Mouse (Mus musculus) cerebellum, adult 2 months (tissue): Measurements from ENCODE around the gene Ebi3. TPM values are rescaled to one million over a fixed set of nuclear protein-coding genes. Genes with fewer than 3 reads are reported as not detected.

Experiments used
- DNase-seq, 2 experiments: peaks; one replicate each; pipeline ENCODE4 v3.0.0; 2021
- H3K27ac ChIP-seq: fragments of 200-500 bp; 2 replicates; pipeline ENCODE4 v1.5.1; 2012; ENCODE audit warnings: low read length, control low read depth, inconsistent platforms; ENCODE audit not compliant: insufficient read depth
- H3K27me3 ChIP-seq: fragments of 200-500 bp; 2 replicates; pipeline ENCODE4 v1.6.1; 2012; ENCODE audit warnings: inconsistent platforms, mild to moderate bottlenecking, low read length, moderate library complexity; ENCODE audit not compliant: control insufficient read depth, insufficient read depth
- H3K4me1 ChIP-seq: fragments of 200-500 bp; 2 replicates; pipeline ENCODE4 v1.6.1; 2011; ENCODE audit warnings: low read length; ENCODE audit not compliant: control insufficient read depth, insufficient read depth
- H3K4me3 ChIP-seq: fragments of 200-500 bp; replicated peaks from 2 replicates; pipeline ENCODE3; 2011; ENCODE audit warnings: mild to moderate bottlenecking, low read depth, low read length, control low read depth; ENCODE audit not compliant: insufficient read depth
- CTCF ChIP-seq: fragments of 200-500 bp; IDR thresholded peaks from 2 replicates; pipeline ENCODE4 v1.5.1; 2011; ENCODE audit warnings: low read depth, mild to moderate bottlenecking, control low read depth, low read length, moderate library complexity, borderline replicate concordance; ENCODE audit not compliant: insufficient read depth
- POLR2A ChIP-seq: fragments of 200-500 bp; IDR thresholded peaks from 2 replicates; pipeline ENCODE4 v1.6.1; 2011; ENCODE audit warnings: low read length, control low read depth, borderline replicate concordance; ENCODE audit not compliant: insufficient read depth
- whole genome bisulfite sequencing: fragments of 180-500 bp; shearing (Covaris S2); methylation state at CpG from one replicate; pipeline ENCODE4 v1.1.7; 2018; 5-methylcytosine and 5-hydroxymethylcytosine counted together
- polyA plus RNA-seq: library from polyadenylated mRNA; depleted of rRNA; stranded (reverse); fragments of >200 nt; gene quantifications from 2 replicates; pipeline ENCODE4 v1.2.3, GENCODE M21; 2012

The Ebi3 gene
- polyA plus RNA-seq, 1 experiment = 1.00 TPM

DNA sequence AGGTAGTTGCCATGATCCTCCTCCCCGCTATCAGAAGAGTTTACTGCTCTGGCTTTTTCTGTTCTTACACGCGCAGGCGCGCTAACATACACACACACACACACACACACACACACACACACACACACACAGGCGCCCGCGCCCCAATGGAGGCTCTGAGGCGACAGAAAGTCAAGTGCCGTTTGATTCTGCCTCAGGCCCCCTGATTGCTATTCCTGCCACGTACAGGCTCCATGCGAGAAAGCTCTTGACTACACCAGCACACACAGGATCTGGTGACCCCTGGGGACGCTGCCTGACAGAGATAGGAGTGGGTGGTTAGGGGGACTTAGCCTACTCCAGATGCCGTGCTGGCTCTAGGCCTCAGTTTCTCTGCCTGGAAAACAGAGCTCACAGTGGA, 17.1 kb downstream of the Ebi3 start:
- H3K27me3 ChIP-seq = no peaks in the 10 kb centered on the region
- WGBS = 47% methylated on average over 14 of the region's 14 CpGs
- H3K4me1 ChIP-seq = peaks cover 36% of the 10 kb centered on the region
- H3K4me3 ChIP-seq = no peak overlapping the region
- H3K27ac ChIP-seq = no peak overlapping the region
- no peak for TF ChIP-seq POLR2A
- no peak for DNase-seq

DNA sequence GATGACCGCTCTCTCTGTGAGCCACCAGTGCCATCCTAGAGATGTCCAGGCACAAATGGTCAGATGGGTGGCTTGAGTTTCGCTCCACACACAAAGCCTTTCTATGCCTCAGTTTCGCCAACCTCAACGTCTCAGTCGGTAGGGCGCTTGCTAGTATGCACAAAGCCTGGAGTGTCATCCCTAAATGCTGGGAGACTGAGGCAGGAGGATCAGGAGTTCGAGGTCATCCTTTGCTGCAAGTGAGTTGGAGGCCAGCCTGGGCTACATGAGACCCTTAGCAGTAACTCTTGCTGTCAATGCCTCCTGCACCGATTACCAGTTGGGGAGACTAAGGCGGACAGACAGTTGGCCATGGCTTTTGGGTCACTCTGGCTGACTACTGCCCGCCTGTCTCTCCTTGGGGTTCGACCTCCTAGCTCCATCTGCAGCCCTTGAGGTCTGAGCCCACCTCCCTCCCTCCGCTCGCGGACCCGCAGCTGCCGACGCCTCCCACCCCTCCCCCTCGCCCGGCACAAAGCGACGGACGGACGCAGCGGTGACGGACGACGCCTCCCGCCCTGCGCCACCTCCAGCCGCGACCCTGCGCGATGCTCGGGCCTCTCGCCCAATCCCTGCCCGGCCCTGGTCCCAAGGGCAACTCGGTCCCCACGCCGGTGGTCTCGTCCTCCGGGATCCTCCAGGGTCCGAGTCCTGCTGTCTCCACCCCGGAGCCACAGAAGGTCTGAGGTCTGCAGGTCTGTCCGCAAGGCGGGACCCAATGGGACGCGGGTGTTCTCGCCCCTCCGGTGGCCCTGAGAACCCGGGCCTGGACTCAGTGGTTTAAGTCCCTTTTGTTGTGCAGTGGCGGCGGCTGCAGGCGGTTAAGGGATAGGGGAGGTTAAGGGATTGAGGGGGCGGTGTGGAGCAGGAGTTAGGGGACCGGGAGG, 17.8 kb downstream of the Ebi3 start, which contains the start of gene Shd:
Gene Shd, plus strand, starts transcription at position 502 of the 926 bp plus-strand sequence.
- peak within 1 kb of the TSS; percentile 77 for H3K4me3 ChIP-seq
- 7% methylated on average over 55 of the region's 55 CpGs for WGBS
- TF ChIP-seq POLR2A (peak; percentile 46; the same call in 1 of the 2 replicates), CTCF (no peak)
- peak within 1 kb of the TSS; percentile 51 for H3K27ac ChIP-seq
- peaks cover 36% of the 10 kb centered on the region for H3K4me1 ChIP-seq
- DNase-seq = peak; percentile 71 to 79
- no peaks in the 10 kb centered on the region for H3K27me3 ChIP-seq

DNA sequence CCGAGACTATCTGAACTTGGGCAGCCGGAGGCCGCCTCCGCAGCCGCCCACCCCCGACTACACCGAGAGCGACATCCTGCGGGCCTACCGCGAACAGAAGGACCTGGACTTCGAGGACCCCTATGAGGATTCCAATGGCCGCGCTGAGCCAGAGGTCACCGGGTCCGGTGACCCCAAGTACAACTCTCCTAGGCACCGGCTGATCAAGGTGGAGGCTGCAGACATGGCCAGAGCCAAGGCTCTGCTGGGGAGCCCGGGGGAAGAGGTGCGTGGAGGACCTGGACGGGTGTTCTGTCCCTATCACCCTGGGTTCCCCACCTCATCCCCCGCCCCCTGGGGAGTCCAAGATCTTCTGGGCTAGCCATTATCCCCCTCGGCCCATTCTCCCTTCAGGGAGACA, 19.0 kb downstream of the Ebi3 start:
- DNase-seq = no peak
- WGBS = 29% methylated on average over 22 of the region's 22 CpGs
- peak overlapping the region; percentile 77 for H3K4me3 ChIP-seq
- H3K27ac ChIP-seq = no peak overlapping the region
- TF ChIP-seq POLR2A (no peak), CTCF (no peak)
- H3K4me1 ChIP-seq = peaks cover 34% of the 10 kb centered on the region
- no peaks in the 10 kb centered on the region for H3K27me3 ChIP-seq

DNA sequence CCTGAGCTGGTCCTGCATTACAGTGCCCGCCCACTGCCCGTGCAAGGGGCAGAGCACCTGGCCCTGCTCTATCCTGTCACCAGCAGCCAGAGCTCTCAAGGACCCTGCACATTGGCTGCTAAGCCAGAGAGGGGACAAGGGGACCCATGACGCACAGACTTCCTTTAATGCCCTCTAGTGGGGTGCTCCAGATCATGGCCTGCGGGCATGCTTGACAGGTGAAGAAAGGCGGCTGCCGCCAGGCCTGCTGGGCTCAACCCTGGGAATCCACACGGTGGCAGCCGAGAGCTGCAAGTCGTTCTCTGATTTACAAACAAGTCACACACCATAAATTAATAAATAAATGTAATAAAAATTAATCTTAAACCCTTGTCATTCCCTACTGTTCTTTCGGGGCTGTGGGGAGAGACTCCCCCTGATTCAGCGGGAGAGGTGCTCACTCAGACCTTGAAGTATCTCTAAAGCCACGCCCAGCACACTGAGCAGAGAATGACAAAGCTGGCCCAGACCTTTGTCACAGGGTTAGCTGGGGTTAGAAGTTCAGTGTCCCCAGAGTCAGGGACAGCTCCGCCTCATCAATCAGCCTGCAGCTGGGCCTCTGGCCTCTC, 23.9 kb downstream of the Ebi3 start:
- WGBS = 20% methylated on average over 13 of the region's 13 CpGs
- Histone ChIP-seq H3K27ac (no peak overlapping the region), H3K27me3 (no peaks in the 10 kb centered on the region), H3K4me1 (peaks cover 5% of the 10 kb centered on the region; the same call in 1 of the 2 replicates), H3K4me3 (no peak overlapping the region)
- peak; percentile 83 to 88 for DNase-seq
- TF ChIP-seq CTCF = peak; percentile 85
- TF ChIP-seq POLR2A = 0 out of 2 replicates have a peak, but pooled peaks have one; percentile 12

DNA sequence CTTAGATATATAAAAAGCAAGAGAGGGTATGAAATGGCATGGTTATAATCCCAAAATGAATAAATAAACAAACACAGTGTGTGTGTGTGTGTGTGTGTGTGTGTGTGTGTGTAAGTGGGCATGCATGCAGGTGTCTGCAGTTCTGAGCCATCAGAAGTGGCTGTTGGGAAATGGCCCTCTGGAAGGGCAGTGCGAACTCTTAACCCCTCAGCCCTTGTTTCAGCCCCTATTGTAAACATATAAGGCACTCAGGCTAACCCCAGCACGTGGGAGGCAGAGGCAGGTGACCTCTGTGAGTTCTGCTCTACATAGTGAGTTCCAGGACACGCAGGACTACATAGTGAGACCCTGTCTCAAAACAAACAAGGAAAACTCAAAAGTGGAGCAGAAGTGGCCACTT, 24.9 kb downstream of the Ebi3 start:
- no peak overlapping the region for H3K27ac ChIP-seq
- no peaks in the 10 kb centered on the region for H3K27me3 ChIP-seq
- no peaks in the 10 kb centered on the region; the same call in 1 of the 2 replicates for H3K4me1 ChIP-seq
- no peak overlapping the region for H3K4me3 ChIP-seq
- TF ChIP-seq POLR2A (no peak), CTCF (no peak)
- WGBS = 75% methylated on average over 3 of the region's 3 CpGs
- DNase-seq = no peak

DNA sequence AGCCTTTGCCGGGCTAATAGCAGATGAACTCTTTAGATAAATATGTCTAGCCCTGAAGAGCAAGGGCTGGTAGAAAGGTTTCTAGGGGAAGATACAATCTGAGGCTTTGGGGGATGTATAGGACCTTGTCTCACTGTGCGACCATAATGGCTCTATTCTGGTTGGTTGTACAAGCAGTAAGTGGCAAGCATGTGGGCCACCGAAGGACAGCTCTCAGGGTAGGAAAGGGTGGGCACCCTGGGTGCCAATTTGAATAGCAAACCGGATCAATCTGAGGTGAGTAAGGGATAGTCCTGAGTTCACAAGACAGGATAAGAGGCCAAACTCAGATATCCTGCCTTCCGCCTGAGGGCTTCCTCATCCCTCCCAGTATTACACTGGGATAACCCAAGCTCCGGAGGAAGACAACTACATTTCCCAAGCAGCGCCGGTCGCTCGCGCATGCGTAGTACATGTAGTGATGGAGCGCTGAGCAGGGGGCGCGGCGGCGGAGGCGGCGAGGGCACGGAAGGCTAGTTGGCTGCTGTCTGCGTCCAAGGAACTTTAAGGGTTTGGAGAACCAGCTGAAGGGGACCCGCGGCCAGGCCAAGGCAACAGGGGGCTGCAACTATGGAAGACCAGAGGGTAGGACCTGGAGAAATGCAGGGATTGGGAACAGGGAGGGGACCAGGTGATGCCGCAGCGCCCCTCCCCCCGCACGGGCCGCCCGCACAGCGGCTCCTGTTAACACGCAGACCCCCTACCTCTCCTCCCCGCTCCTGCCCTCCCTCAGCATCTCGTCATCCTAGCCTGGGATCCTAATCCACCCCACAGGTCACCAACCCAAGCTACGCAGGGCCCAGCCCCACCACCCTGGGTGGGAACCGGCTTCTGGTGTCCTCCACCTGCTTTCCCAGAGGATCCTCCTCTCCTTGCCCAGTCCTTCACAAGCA, 33.9 kb downstream of the Ebi3 start, which contains the start of gene Fsd1:
Gene Fsd1, plus strand, starts transcription at position 480 of the 932 bp plus-strand sequence.
- peak within 1 kb of the TSS; percentile 38; the same call in 1 of the 2 replicates for H3K27ac ChIP-seq
- H3K4me3 ChIP-seq = peak within 1 kb of the TSS; percentile 84
- peak; percentile 87 for DNase-seq
- WGBS = 8% methylated on average over 34 of the region's 35 CpGs
- H3K4me1 ChIP-seq = no peaks in the 10 kb centered on the region; the same call in none of the 2 replicates
- H3K27me3 ChIP-seq = no peaks in the 10 kb centered on the region
- TF ChIP-seq POLR2A (peak; percentile 66), CTCF (no peak)
